Comparison of ENCODE assay signal across 8 mouse cellular contexts in the genomic region with DNA sequence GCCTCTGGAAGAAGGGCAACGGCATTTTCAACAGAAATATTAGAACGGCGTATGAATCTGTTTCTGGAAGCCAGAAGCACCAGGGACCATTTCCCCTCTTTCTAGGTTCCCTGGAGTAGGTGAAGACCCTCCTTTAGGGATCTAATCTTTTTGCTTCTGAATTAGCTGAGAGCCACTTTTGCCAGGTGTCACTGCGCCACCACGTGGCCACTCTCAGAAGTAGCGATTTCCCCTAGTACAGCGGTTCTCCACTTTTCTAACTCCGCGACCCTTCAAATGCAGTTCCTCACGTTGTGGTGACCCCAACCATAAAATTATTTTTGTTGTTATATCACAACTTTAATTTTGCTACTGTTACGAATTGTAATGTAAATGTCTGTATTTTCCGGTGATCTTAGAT.
DNase-seq lines count a peak whose midpoint lies in the region; ATAC-seq and TF ChIP-seq lines count a peak whose summit lies in the region.
"Had no signal": no experiment of that assay in that cellular context is flagged by ENCODE, and none has a peak within 500 bp of the region (broad histone marks: within the 10 kb centered on the region; RNA-seq: fewer than 3 reads in every experiment).

No protein-coding gene starts in this region.

- H3K9ac ChIP-seq in midbrain, embryonic 14.5 days (replicated peaks; ENCODE audit: low read length): no peak overlapping the region
- H3K9ac ChIP-seq: neural tube, embryonic 13.5 days had no signal

- no peak for TF ChIP-seq POLR2A in embryonic fibroblast, embryonic 13.5 days (IDR thresholded peaks at IDR 0.05; ENCODE audit: low read depth, low read length)

- no peak overlapping the region for H3K4me3 ChIP-seq in G1E (ENCODE audit: low read depth, low read length)
- no peak overlapping the region for H3K4me3 ChIP-seq in embryonic fibroblast, embryonic 13.5 days (ENCODE audit: insufficient read depth, low read length)
- H3K4me3 ChIP-seq in midbrain, embryonic 14.5 days (replicated peaks; ENCODE audit: low read depth, low read length): no peak overlapping the region
- H3K4me3 ChIP-seq: neural tube, embryonic 13.5 days had no signal

- H3K9me3 ChIP-seq in G1E (replicated peaks): no peaks in the 10 kb centered on the region
- no peaks in the 10 kb centered on the region for H3K9me3 ChIP-seq in midbrain, embryonic 14.5 days (ENCODE audit: control insufficient read depth, low read length)
- H3K9me3 ChIP-seq: neural tube, embryonic 13.5 days had no signal

- H3K4me2 ChIP-seq in midbrain, embryonic 14.5 days (ENCODE audit: low read length): no peak overlapping the region
- H3K4me2 ChIP-seq: neural tube, embryonic 13.5 days had no signal

- H3K27ac ChIP-seq in embryonic fibroblast, embryonic 13.5 days (ENCODE audit: insufficient read depth, low read length): no peak overlapping the region
- no peak overlapping the region for H3K27ac ChIP-seq in midbrain, embryonic 14.5 days (replicated peaks; ENCODE audit: low read depth, low read length)
- H3K27ac ChIP-seq: neural tube, embryonic 13.5 days had no signal

- DNase-seq in G1E (ENCODE audit: low spot score): peak; percentile 7
- peak; percentile 64 for DNase-seq in adrenal gland, postnatal 14 days
- peak; percentile 71 for DNase-seq in heart, postnatal 4 days
- peak; percentile 50 to 55 for DNase-seq in left cerebral cortex, postnatal 10 days (ENCODE audit: extremely low spot score in 1 of 2, low spot score in 2 of 2)
- DNase-seq in midbrain, embryonic 14.5 days: peak; percentile 81
- peak; percentile 14 to 34 for DNase-seq in spleen, postnatal 36 days (ENCODE audit: low spot score in 2 of 2)

- 25% methylated on average over 12 of the region's 12 CpGs for WGBS in midbrain, embryonic 14.5 days

- ATAC-seq in G1E (ENCODE audit: extremely low read depth, insufficient number of reproducible peaks, low FRiP score, poor library complexity, severe bottlenecking): no peak
- ATAC-seq in midbrain, embryonic 14.5 days (ENCODE audit: low FRiP score, low TSS enrichment): no peak

- H3K36me3 ChIP-seq in G1E (replicated peaks): no peaks in the 10 kb centered on the region
- no peaks in the 10 kb centered on the region for H3K36me3 ChIP-seq in midbrain, embryonic 14.5 days (ENCODE audit: control insufficient read depth, insufficient read depth, low read length)
- H3K36me3 ChIP-seq: neural tube, embryonic 13.5 days had no signal

- no peaks in the 10 kb centered on the region for H3K4me1 ChIP-seq in G1E (ENCODE audit: insufficient read depth, low read depth, low read length)
- H3K4me1 ChIP-seq in embryonic fibroblast, embryonic 13.5 days (ENCODE audit: control insufficient read depth, insufficient read depth, low read length): peaks cover 3% of the 10 kb centered on the region; the same call in 1 of the 2 replicates
- no peaks in the 10 kb centered on the region for H3K4me1 ChIP-seq in midbrain, embryonic 14.5 days (ENCODE audit: control insufficient read depth, insufficient read depth, low read length)

- peak; percentile 60 for TF ChIP-seq CTCF in G1E (IDR thresholded peaks at IDR 0.05; ENCODE audit: low read depth, low read length)
- TF ChIP-seq CTCF in embryonic fibroblast, embryonic 13.5 days (IDR thresholded peaks at IDR 0.05; ENCODE audit: borderline replicate concordance, insufficient read depth, low read length): peak; percentile 87

- peaks cover 18% of the 10 kb centered on the region for H3K27me3 ChIP-seq in G1E (ENCODE audit: insufficient read depth, low read length)
- no peaks in the 10 kb centered on the region for H3K27me3 ChIP-seq in midbrain, embryonic 14.5 days (ENCODE audit: control insufficient read depth, insufficient read depth, low read length)
- H3K27me3 ChIP-seq: neural tube, embryonic 13.5 days had no signal

- intact Hi-C loops in left cerebral cortex, postnatal 10 days (cut with DNase I): no loop called here

Comparison
In these comparisons a context has a peak if more than half of its experiments do, and no peak if none do; other contexts are left out.
1. DNase-seq: peak in every context shown above with its lines; median percentile 81 in midbrain, embryonic 14.5 days; 71 in heart, postnatal 4 days; 64 in adrenal gland, postnatal 14 days; 52 in left cerebral cortex, postnatal 10 days; 24 in spleen, postnatal 36 days; 7 in G1E.